Mouse (Mus musculus) intestine, embryonic 16.5 days (tissue): ENCODE data around the gene Adamts18. TPM values are rescaled to one million over a fixed set of nuclear protein-coding genes. Genes with fewer than 3 reads are reported as not detected.
"Not testable (repeated sequence)": the region's sequence is repeated elsewhere in the genome, so short reads cannot be mapped to it uniquely, and the experiment has no call there.

ENCODE experiments used
- ATAC-seq: fragments of 200-750 bp; cut with Nextera tagmentation; 2 replicates; pipeline ENCODE4 v1.8.0; 2017; ENCODE audit warnings: moderate TSS enrichment, moderate library complexity
- H3K27ac ChIP-seq: fragments of 300-500 bp; sonication (generic); 2 replicates; pipeline ENCODE4 v1.5.1; 2014; ENCODE audit warnings: mild to moderate bottlenecking, low read length
- H3K27me3 ChIP-seq: fragments of 300-500 bp; sonication (generic); replicated peaks from 2 replicates; pipeline ENCODE4 v1.6.1; 2014; ENCODE audit warnings: low read length, control low read depth, mixed read lengths; ENCODE audit not compliant: control insufficient read depth, insufficient read depth
- H3K36me3 ChIP-seq: fragments of 300-500 bp; sonication (generic); 2 replicates; pipeline ENCODE4 v1.6.1; 2014; ENCODE audit warnings: low read length, control low read depth; ENCODE audit not compliant: control insufficient read depth, insufficient read depth
- H3K4me1 ChIP-seq: fragments of 300-500 bp; sonication (generic); 2 replicates; pipeline ENCODE4 v1.6.1; 2014; ENCODE audit warnings: low read length, control low read depth, mixed read lengths; ENCODE audit not compliant: control insufficient read depth, insufficient read depth
- H3K4me2 ChIP-seq: fragments of 300-500 bp; sonication (generic); 2 replicates; pipeline ENCODE4 v1.6.1; 2014; ENCODE audit warnings: low read depth, low read length, control low read depth
- H3K4me3 ChIP-seq: fragments of 300-500 bp; sonication (generic); 2 replicates; pipeline ENCODE4 v1.5.1; 2014; ENCODE audit warnings: mild to moderate bottlenecking, low read length
- H3K9ac ChIP-seq: fragments of 300-500 bp; sonication (generic); 2 replicates; pipeline ENCODE4 v1.6.1; 2014; ENCODE audit warnings: low read depth, low read length
- H3K9me3 ChIP-seq: fragments of 300-500 bp; sonication (generic); 2 replicates; pipeline ENCODE4 v1.6.1; 2016; ENCODE audit warnings: low read length, control low read depth; ENCODE audit not compliant: control insufficient read depth
- WGBS: fragments of 180-500 bp; shearing (Covaris S2); extraction: QIAGEN DNeasy Blood & Tissue Kit; methylation state at CpG from one replicate; pipeline ENCODE4 v1.1.7; 2014; 5-methylcytosine and 5-hydroxymethylcytosine counted together
- polyA plus RNA-seq: library from polyadenylated mRNA; unstranded; fragments of >200 nt; fragmentation: Nextera tagmentation; extraction: Ambion mirVana; gene quantifications from 2 replicates; pipeline ENCODE4 v1.2.1, GENCODE M21; 2015

Gene Adamts18
- polyA plus RNA-seq, 1 experiment from 2014 or later: 0.15 TPM

DNA sequence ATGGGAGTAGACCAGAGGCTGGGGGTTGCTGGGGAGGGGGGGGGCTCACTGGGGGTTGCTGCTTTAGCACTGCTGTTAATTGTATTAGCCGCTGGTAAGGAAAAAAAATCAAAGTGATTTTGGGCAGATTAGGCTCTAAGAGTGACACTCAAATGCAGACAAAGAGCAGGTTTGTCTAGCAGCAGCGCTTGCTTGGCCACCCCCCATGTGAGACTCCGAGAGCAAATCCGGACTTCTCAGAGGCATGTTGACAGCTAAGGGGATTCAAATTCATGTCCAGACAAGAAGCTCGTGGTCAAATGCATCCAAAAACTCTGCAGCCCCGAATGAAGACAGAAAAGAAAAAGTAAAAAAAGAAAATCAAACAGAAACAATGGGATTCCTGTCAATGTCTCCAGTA lies 34.6 kb downstream of the Adamts18 start:
- 54% methylated on average over 6 of the region's 6 CpGs for whole genome bisulfite sequencing
- no peak for ATAC-seq
- H3K9me3 ChIP-seq: 0 out of 2 replicates have a peak, but pooled peaks cover 3% of the 10 kb centered on the region
- H3K9ac ChIP-seq: no peak overlapping the region
- no peaks in the 10 kb centered on the region for H3K27me3 ChIP-seq
- H3K36me3 ChIP-seq: no peaks in the 10 kb centered on the region
- H3K27ac ChIP-seq: no peak overlapping the region
- H3K4me2 ChIP-seq: no peak overlapping the region
- H3K4me3 ChIP-seq: no peak overlapping the region
- H3K4me1 ChIP-seq: no peaks in the 10 kb centered on the region

DNA sequence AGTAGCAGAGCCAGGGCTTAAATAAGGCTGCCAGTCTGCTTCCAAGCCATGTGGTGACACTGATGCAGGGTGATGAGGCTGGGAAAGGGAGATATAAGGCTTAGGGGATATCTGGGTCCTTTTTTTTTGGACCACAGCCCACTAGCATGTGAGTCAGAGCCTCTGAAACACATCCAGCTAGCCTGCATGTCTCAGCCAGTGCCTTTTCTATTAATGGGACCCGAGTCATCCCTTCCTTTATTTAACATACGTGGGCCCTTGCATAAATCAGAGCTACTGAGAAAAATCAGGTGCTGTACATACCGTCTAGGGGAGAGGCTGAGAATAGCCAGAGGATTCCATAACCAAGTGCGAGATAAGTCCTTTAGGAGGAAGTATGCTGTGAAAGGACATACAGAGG lies 37.0 kb downstream of the Adamts18 start:
- ATAC-seq: no peak

DNA sequence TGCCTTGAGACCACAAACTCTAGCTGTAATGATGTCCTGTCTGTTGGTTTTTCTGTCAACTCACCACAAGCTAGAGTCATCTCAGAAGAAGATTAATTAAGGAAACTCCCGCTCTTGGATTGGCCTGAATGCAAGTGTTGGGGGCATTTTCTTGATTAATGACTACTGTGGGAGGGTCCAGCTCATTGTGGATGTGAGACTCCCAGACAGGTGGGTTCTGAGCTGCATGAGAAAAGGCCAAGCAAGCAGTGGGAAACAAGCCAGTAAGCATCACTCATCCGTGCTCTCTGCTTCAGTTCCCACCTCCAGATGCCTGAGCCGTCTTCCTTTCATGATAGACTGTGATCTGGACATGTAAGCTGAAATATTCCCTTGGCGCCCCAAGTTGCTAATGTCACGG lies 38.6 kb downstream of the Adamts18 start:
- WGBS: 76% methylated on average over 5 of the region's 5 CpGs

More for the DNA sequence above, 37.0 kb downstream of the Adamts18 start:
- H3K4me2 ChIP-seq: no peak overlapping the region
- H3K27me3 ChIP-seq: no peaks in the 10 kb centered on the region
- no peaks in the 10 kb centered on the region for H3K4me1 ChIP-seq
- H3K36me3 ChIP-seq: no peaks in the 10 kb centered on the region
- H3K4me3 ChIP-seq: no peak overlapping the region
- no peak overlapping the region for H3K9ac ChIP-seq
- H3K9me3 ChIP-seq: 0 out of 2 replicates have a peak, but pooled peaks cover 3% of the 10 kb centered on the region
- H3K27ac ChIP-seq: no peak overlapping the region
- 57% methylated on average over 4 of the region's 4 CpGs for WGBS

DNA sequence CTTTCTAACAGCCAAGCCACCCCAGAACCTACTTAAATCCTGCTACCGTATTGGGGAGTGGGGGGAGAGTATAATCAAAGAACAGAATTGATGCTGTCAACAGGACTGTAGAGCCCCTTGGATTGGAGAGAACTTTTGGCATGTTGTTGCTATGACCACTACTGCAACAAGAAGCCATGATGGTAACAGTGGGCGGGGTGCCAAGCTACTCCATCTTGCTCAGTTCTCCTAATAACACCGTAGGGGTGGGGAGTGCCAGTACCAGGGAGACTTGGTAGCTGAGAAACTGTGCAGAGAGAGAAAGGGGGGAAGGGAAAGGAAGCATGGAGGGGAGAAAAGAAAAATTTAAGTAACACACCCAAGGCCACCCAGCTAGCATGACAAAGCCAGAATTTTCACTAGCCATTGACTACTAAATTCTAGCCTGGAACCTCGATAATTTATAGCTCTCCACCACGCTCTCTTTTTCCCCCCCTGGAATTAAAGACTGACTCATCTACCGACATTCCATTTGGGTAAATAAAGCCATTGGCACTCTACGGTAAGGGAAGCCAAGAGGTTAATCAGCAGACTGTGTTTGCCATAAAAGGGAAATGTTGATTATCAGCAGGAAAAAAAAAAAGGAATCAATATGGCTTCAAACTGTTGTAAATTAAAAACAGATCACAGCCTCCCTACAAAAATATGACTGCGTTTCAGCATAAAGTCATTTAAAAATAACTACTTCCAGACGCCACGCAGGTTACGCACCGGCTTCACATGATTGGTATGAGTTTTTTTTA lies 44.5 kb downstream of the Adamts18 start:
- Histone ChIP-seq H3K36me3 (no peaks in the 10 kb centered on the region), H3K4me3 (no peak overlapping the region), H3K9me3 (no peaks in the 10 kb centered on the region), H3K4me2 (no peak overlapping the region), H3K27me3 (no peaks in the 10 kb centered on the region), H3K4me1 (no peaks in the 10 kb centered on the region), H3K9ac (no peak overlapping the region), H3K27ac (no peak overlapping the region)
- ATAC-seq: no peak
- 76% methylated on average over 12 of the region's 12 CpGs for WGBS

More for the DNA sequence above, 38.6 kb downstream of the Adamts18 start:
- no peaks in the 10 kb centered on the region for H3K27me3 ChIP-seq
- no peak overlapping the region for H3K4me2 ChIP-seq
- no peaks in the 10 kb centered on the region for H3K4me1 ChIP-seq
- H3K27ac ChIP-seq: no peak overlapping the region
- H3K4me3 ChIP-seq: no peak overlapping the region
- H3K9ac ChIP-seq: no peak overlapping the region
- 0 out of 2 replicates have a peak, but pooled peaks cover under 1% of the 10 kb centered on the region for H3K9me3 ChIP-seq
- ATAC-seq: no peak
- no peaks in the 10 kb centered on the region for H3K36me3 ChIP-seq

DNA sequence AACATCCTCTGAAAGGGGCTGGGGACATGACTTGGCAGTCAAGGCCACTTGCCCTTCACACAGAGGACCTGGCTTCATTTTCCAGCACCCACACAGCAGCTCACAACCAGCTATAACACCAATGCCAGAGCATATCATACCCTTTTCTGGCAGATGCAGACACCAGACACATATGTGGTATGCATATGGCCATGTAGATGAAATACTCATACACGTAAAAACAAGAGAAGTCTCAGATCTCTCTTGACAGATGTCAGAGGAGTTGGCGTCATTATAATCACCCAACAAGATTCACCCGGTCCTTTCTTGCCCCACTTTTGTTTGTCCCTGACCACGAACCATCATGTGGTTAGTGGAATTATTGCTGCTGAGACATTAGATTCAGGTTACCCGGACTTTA lies 47.0 kb downstream of the Adamts18 start:
- no peaks in the 10 kb centered on the region for H3K4me1 ChIP-seq
- no peaks in the 10 kb centered on the region for H3K36me3 ChIP-seq
- no peak overlapping the region for H3K9ac ChIP-seq
- H3K4me3 ChIP-seq: no peak overlapping the region
- H3K4me2 ChIP-seq: no peak overlapping the region
- 78% methylated on average over 5 of the region's 5 CpGs for WGBS
- H3K9me3 ChIP-seq: no peaks in the 10 kb centered on the region
- ATAC-seq: no peak
- H3K27me3 ChIP-seq: no peaks in the 10 kb centered on the region
- no peak overlapping the region for H3K27ac ChIP-seq

GRCm38 (mm10) chr8:113800556-113800955 lies 48.0 kb downstream of the Adamts18 start:
- H3K36me3 ChIP-seq, H3K4me1 ChIP-seq, H3K27me3 ChIP-seq, H3K27ac ChIP-seq, ATAC-seq, H3K4me2 ChIP-seq, H3K9ac ChIP-seq, H3K9me3 ChIP-seq, H3K4me3 ChIP-seq: not testable (repeated sequence)
- no CpG with 5 or more reads among the region's 5 CpGs for WGBS

DNA sequence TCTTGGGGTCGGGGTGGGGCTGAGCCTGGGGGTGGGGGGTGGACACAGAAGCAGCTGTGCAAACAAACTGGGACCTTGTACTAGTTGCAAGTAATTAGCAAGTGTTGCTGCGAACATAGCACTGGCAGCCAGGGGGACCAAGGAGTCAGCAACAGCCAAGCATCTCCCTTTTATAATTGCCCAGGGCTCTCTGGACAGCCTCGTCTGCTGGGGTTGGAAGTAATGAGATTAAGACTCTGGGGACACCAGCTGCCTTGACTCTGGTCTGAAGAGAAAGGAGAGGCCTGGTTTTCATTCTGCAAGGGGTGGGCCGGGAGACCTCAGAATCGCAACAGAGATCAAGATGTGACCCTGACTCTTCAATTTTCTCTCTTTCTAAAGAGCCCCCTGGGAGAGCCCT lies 49.0 kb downstream of the Adamts18 start:
- no peaks in the 10 kb centered on the region for H3K27me3 ChIP-seq
- no peak overlapping the region for H3K4me3 ChIP-seq
- H3K36me3 ChIP-seq: no peaks in the 10 kb centered on the region
- no peaks in the 10 kb centered on the region for H3K9me3 ChIP-seq
- no peak overlapping the region for H3K4me2 ChIP-seq
- H3K9ac ChIP-seq: no peak overlapping the region
- WGBS: no CpG with 5 or more reads among the region's 5 CpGs
- no peaks in the 10 kb centered on the region for H3K4me1 ChIP-seq
- no peak for ATAC-seq
- no peak overlapping the region for H3K27ac ChIP-seq

- Histone ChIP-seq H3K9ac (no peak overlapping the region), H3K27ac (no peak overlapping the region), H3K4me2 (no peak overlapping the region), H3K4me3 (no peak overlapping the region), H3K36me3 (no peaks in the 10 kb centered on the region), H3K4me1 (no peaks in the 10 kb centered on the region), H3K9me3 (no peaks in the 10 kb centered on the region), H3K27me3 (no peaks in the 10 kb centered on the region)
- no peak for ATAC-seq
- WGBS: no CpG with 5 or more reads among the region's 13 CpGs
Measured at GRCm38 (mm10) chr8:113791856-113792255, 56.7 kb downstream of the Adamts18 start.

GRCm38 (mm10) chr8:113791061-113791460 lies 57.5 kb downstream of the Adamts18 start:
- H3K4me2 ChIP-seq: no peak overlapping the region
- H3K27ac ChIP-seq: no peak overlapping the region
- no peaks in the 10 kb centered on the region for H3K4me1 ChIP-seq
- no peak overlapping the region for H3K9ac ChIP-seq
- no peaks in the 10 kb centered on the region for H3K27me3 ChIP-seq
- no CpG with 5 or more reads among the region's 3 CpGs for WGBS
- H3K4me3 ChIP-seq: no peak overlapping the region
- no peaks in the 10 kb centered on the region for H3K36me3 ChIP-seq
- ATAC-seq: no peak
- H3K9me3 ChIP-seq: no peaks in the 10 kb centered on the region

- H3K4me2 ChIP-seq: no peak overlapping the region
- H3K27ac ChIP-seq: no peak overlapping the region
- no peaks in the 10 kb centered on the region for H3K4me1 ChIP-seq
- no peaks in the 10 kb centered on the region for H3K9me3 ChIP-seq
- no peak overlapping the region for H3K9ac ChIP-seq
- ATAC-seq: no peak
- no CpG with 5 or more reads among the region's 3 CpGs for WGBS
- H3K4me3 ChIP-seq: no peak overlapping the region
- no peaks in the 10 kb centered on the region for H3K27me3 ChIP-seq
- H3K36me3 ChIP-seq: no peaks in the 10 kb centered on the region
Measured at GRCm38 (mm10) chr8:113783711-113784110, 64.8 kb downstream of the Adamts18 start.
